Mouse (Mus musculus): ENCODE measurements around the gene Azin2. TPM values are rescaled to one million over a fixed set of nuclear protein-coding genes. Genes with fewer than 3 reads are reported as not detected.

Azin2 gene
- polyA plus RNA-seq, 1 experiment from 2014 or later = 0.77 TPM

GRCm38 (mm10) chr4:128958849-128959248 is 3.4 kb downstream of the Azin2 start:
- WGBS (ENCODE audit: insufficient replicate concordance) = 57% methylated on average over 8 of the region's 8 CpGs
- H3K4me3 ChIP-seq (replicated peaks) = no peak overlapping the region
- H3K9me3 ChIP-seq (replicated peaks) = no peaks in the 10 kb centered on the region
- no peaks in the 10 kb centered on the region for H3K36me3 ChIP-seq (replicated peaks)
- no peak overlapping the region for H3K4me2 ChIP-seq
- H3K27ac ChIP-seq (replicated peaks) = no peak overlapping the region
- ATAC-seq (ENCODE audit: insufficient read depth) = no peak
- H3K4me1 ChIP-seq (replicated peaks) = peaks cover 17% of the 10 kb centered on the region
- H3K9ac ChIP-seq = no peak overlapping the region
- H3K27me3 ChIP-seq = peaks cover 69% of the 10 kb centered on the region

- Histone ChIP-seq H3K4me3 (replicated peaks) (no peak overlapping the region), H3K27me3 (peaks cover 62% of the 10 kb centered on the region), H3K4me2 (no peak overlapping the region), H3K9me3 (replicated peaks) (no peaks in the 10 kb centered on the region), H3K4me1 (replicated peaks) (peaks cover 17% of the 10 kb centered on the region), H3K9ac (no peak overlapping the region), H3K36me3 (replicated peaks) (no peaks in the 10 kb centered on the region), H3K27ac (replicated peaks) (no peak overlapping the region)
- WGBS (ENCODE audit: insufficient replicate concordance) = 70% methylated on average over 11 of the region's 11 CpGs
- ATAC-seq (ENCODE audit: insufficient read depth) = no peak
Observed at GRCm38 (mm10) chr4:128958156-128958555, 4.1 kb downstream of the Azin2 start.

- Histone ChIP-seq H3K4me2 (no peak overlapping the region), H3K9me3 (replicated peaks) (no peaks in the 10 kb centered on the region), H3K27me3 (peaks cover 54% of the 10 kb centered on the region), H3K4me1 (replicated peaks) (peaks cover 11% of the 10 kb centered on the region), H3K27ac (replicated peaks) (no peak overlapping the region), H3K36me3 (replicated peaks) (no peaks in the 10 kb centered on the region), H3K4me3 (replicated peaks) (no peak overlapping the region), H3K9ac (no peak overlapping the region)
- ATAC-seq (ENCODE audit: insufficient read depth) = no peak
- WGBS (ENCODE audit: insufficient replicate concordance) = 37% methylated on average over 11 of the region's 11 CpGs
Observed at GRCm38 (mm10) chr4:128957155-128957911, 4.9 kb downstream of the Azin2 start.

- Histone ChIP-seq H3K27ac (replicated peaks) (no peak overlapping the region), H3K9ac (no peak overlapping the region), H3K4me1 (replicated peaks) (peaks cover 14% of the 10 kb centered on the region), H3K36me3 (replicated peaks) (no peaks in the 10 kb centered on the region), H3K27me3 (peaks cover 35% of the 10 kb centered on the region), H3K4me2 (no peak overlapping the region), H3K9me3 (replicated peaks) (no peaks in the 10 kb centered on the region), H3K4me3 (replicated peaks) (no peak overlapping the region)
- 62% methylated on average over 5 of the region's 5 CpGs for WGBS (ENCODE audit: insufficient replicate concordance)
- no peak for ATAC-seq (ENCODE audit: insufficient read depth)
Observed at GRCm38 (mm10) chr4:128953851-128954250, 8.4 kb downstream of the Azin2 start.

- Histone ChIP-seq H3K4me3 (replicated peaks) (no peak overlapping the region), H3K36me3 (replicated peaks) (no peaks in the 10 kb centered on the region), H3K27me3 (peaks cover 14% of the 10 kb centered on the region), H3K27ac (replicated peaks) (no peak overlapping the region), H3K4me1 (replicated peaks) (peaks cover 17% of the 10 kb centered on the region), H3K9me3 (replicated peaks) (no peaks in the 10 kb centered on the region), H3K4me2 (no peak overlapping the region), H3K9ac (no peak overlapping the region)
- WGBS (ENCODE audit: insufficient replicate concordance) = 70% methylated on average over 5 of the region's 5 CpGs
- ATAC-seq (ENCODE audit: insufficient read depth) = no peak
Observed at GRCm38 (mm10) chr4:128950461-128950860, 11.8 kb downstream of the Azin2 start.

- Histone ChIP-seq H3K4me3 (replicated peaks) (no peak overlapping the region), H3K9ac (no peak overlapping the region), H3K27ac (replicated peaks) (no peak overlapping the region), H3K4me2 (no peak overlapping the region), H3K4me1 (replicated peaks) (peaks cover 17% of the 10 kb centered on the region), H3K9me3 (replicated peaks) (no peaks in the 10 kb centered on the region), H3K27me3 (peaks cover 14% of the 10 kb centered on the region), H3K36me3 (replicated peaks) (no peaks in the 10 kb centered on the region)
- no peak; the same call in 1 of the 2 replicates for ATAC-seq (ENCODE audit: insufficient read depth)
- WGBS (ENCODE audit: insufficient replicate concordance) = 24% methylated on average over 15 of the region's 15 CpGs
Observed at GRCm38 (mm10) chr4:128949470-128950005, 12.7 kb downstream of the Azin2 start.

GRCm38 (mm10) chr4:128948137-128948674 is 14.0 kb downstream of the Azin2 start:
- no peak overlapping the region for H3K4me3 ChIP-seq (replicated peaks)
- no peaks in the 10 kb centered on the region for H3K9me3 ChIP-seq (replicated peaks)
- H3K9ac ChIP-seq = no peak overlapping the region
- no peak overlapping the region for H3K4me2 ChIP-seq
- H3K27ac ChIP-seq (replicated peaks) = no peak overlapping the region
- no peaks in the 10 kb centered on the region for H3K36me3 ChIP-seq (replicated peaks)
- peaks cover 14% of the 10 kb centered on the region for H3K27me3 ChIP-seq
- whole genome bisulfite sequencing (ENCODE audit: insufficient replicate concordance) = 20% methylated on average over 6 of the region's 6 CpGs
- H3K4me1 ChIP-seq (replicated peaks) = peaks cover 17% of the 10 kb centered on the region
- ATAC-seq (ENCODE audit: insufficient read depth) = no peak

- no peak overlapping the region for H3K9ac ChIP-seq
- H3K36me3 ChIP-seq (replicated peaks) = no peaks in the 10 kb centered on the region
- WGBS (ENCODE audit: insufficient replicate concordance) = 12% methylated on average over 18 of the region's 18 CpGs
- no peaks in the 10 kb centered on the region for H3K9me3 ChIP-seq (replicated peaks)
- peak overlapping the region; percentile 27; the same call in 1 of the 2 replicates for H3K4me2 ChIP-seq
- no peak overlapping the region for H3K27ac ChIP-seq (replicated peaks)
- H3K4me1 ChIP-seq (replicated peaks) = peaks cover 17% of the 10 kb centered on the region
- H3K27me3 ChIP-seq = peaks cover 14% of the 10 kb centered on the region
- ATAC-seq (ENCODE audit: insufficient read depth) = no peak
- no peak overlapping the region for H3K4me3 ChIP-seq (replicated peaks)
Observed at GRCm38 (mm10) chr4:128947326-128947933, 14.8 kb downstream of the Azin2 start.

GRCm38 (mm10) chr4:128946736-128947135 is 15.5 kb downstream of the Azin2 start:
- no peaks in the 10 kb centered on the region for H3K9me3 ChIP-seq (replicated peaks)
- 66% methylated on average over 9 of the region's 9 CpGs for WGBS (ENCODE audit: insufficient replicate concordance)
- H3K4me3 ChIP-seq (replicated peaks) = no peak overlapping the region
- no peak overlapping the region for H3K27ac ChIP-seq (replicated peaks)
- peaks cover 14% of the 10 kb centered on the region for H3K27me3 ChIP-seq
- peaks cover 17% of the 10 kb centered on the region for H3K4me1 ChIP-seq (replicated peaks)
- no peak overlapping the region for H3K9ac ChIP-seq
- H3K36me3 ChIP-seq (replicated peaks) = no peaks in the 10 kb centered on the region
- no peak for ATAC-seq (ENCODE audit: insufficient read depth)
- no peak overlapping the region for H3K4me2 ChIP-seq

- Histone ChIP-seq H3K9ac (no peak overlapping the region), H3K4me3 (replicated peaks) (no peak overlapping the region), H3K4me2 (no peak overlapping the region), H3K27ac (replicated peaks) (no peak overlapping the region), H3K9me3 (replicated peaks) (no peaks in the 10 kb centered on the region), H3K27me3 (peaks cover 4% of the 10 kb centered on the region; the same call in 1 of the 2 replicates), H3K36me3 (replicated peaks) (no peaks in the 10 kb centered on the region), H3K4me1 (replicated peaks) (peaks cover 3% of the 10 kb centered on the region)
- 40% methylated on average over 3 of the region's 3 CpGs for WGBS (ENCODE audit: insufficient replicate concordance)
- ATAC-seq (ENCODE audit: insufficient read depth) = no peak
Observed at GRCm38 (mm10) chr4:128942346-128942745, 19.9 kb downstream of the Azin2 start.

GRCm38 (mm10) chr4:128935595-128935994 is 26.6 kb downstream of the Azin2 start:
- no peaks in the 10 kb centered on the region for H3K4me1 ChIP-seq (replicated peaks)
- no peak overlapping the region for H3K4me3 ChIP-seq (replicated peaks)
- no peak overlapping the region for H3K9ac ChIP-seq
- no peaks in the 10 kb centered on the region for H3K36me3 ChIP-seq (replicated peaks)
- 52% methylated on average over 5 of the region's 5 CpGs for WGBS (ENCODE audit: insufficient replicate concordance)
- no peak overlapping the region for H3K27ac ChIP-seq (replicated peaks)
- no peaks in the 10 kb centered on the region for H3K9me3 ChIP-seq (replicated peaks)
- no peak for ATAC-seq (ENCODE audit: insufficient read depth)
- H3K4me2 ChIP-seq = no peak overlapping the region
- H3K27me3 ChIP-seq = peaks cover 4% of the 10 kb centered on the region; the same call in 1 of the 2 replicates

Data from liver, embryonic 15.5 days (tissue).